9 mouse cellular contexts compared by ENCODE assay signal in the genomic region with DNA sequence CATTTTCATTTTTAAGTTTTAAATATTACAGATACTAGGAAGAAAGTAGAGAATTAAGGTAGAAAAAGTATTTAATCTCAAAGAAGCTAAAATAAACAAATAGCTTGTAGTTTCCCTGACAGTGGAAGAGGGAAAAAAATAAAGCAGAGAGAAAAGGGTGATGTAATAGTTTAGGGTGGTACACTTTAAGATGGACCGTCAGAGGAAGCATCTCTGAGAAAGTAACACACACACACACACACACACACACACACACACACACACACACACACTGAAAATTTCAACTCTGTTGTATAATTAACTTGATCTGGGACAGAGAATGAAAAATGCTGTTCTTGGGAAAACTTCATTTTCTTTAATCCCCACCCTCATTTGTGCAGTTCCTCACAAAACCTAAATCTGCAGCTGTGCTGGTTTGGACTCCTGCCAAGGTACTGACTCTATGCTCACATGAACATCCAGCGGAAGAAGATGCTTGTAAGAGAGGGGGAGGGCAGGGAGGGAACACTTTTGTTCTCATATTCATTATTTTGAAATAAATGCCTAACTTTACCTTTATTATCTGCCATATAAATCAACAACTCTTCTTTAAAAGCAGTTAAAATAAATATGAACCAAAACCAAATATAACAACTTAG. TPM values are rescaled to one million over a fixed set of nuclear protein-coding genes. Genes with fewer than 3 reads are reported as not detected.
DNase-seq lines count a peak whose midpoint lies in the region; ATAC-seq lines count a peak whose summit lies in the region.
"Had no signal": no experiment of that assay in that cellular context is flagged by ENCODE, and none has a peak within 500 bp of the region (broad histone marks: within the 10 kb centered on the region; RNA-seq: fewer than 3 reads in every experiment).

No protein-coding gene starts in this region.

- no peak for DNase-seq in midbrain, embryonic 11.5 days (ENCODE audit: low spot score, missing footprints)
- peak; percentile 25 to 32 for DNase-seq in gastrocnemius, adult 8-10 months (ENCODE audit: low spot score in 2 of 2)
- no peak for DNase-seq in cerebellum, adult 11 months

- H3K4me1 ChIP-seq in midbrain, embryonic 11.5 days (ENCODE audit: control insufficient read depth, insufficient read depth, low read length) = no peaks in the 10 kb centered on the region; the same call in 1 of the 2 replicates
- peaks cover 18% of the 10 kb centered on the region for H3K4me1 ChIP-seq in midbrain, embryonic 16.5 days (ENCODE audit: control insufficient read depth, insufficient read depth, low read length)
- peaks cover 3% of the 10 kb centered on the region; the same call in 1 of the 2 replicates for H3K4me1 ChIP-seq in kidney, embryonic 16.5 days (ENCODE audit: insufficient read depth, low read length)
- H3K4me1 ChIP-seq in stomach, embryonic 15.5 days = no peaks in the 10 kb centered on the region

- no peak overlapping the region for H3K4me2 ChIP-seq in midbrain, embryonic 11.5 days
- H3K4me2 ChIP-seq in midbrain, embryonic 16.5 days (ENCODE audit: low read length) = no peak overlapping the region; the same call in 1 of the 2 replicates
- no peak overlapping the region for H3K4me2 ChIP-seq in kidney, embryonic 16.5 days (replicated peaks; ENCODE audit: low read depth, low read length)
- no peak overlapping the region for H3K4me2 ChIP-seq in stomach, embryonic 15.5 days
- H3K4me2 ChIP-seq: neural tube, embryonic 12.5 days had no signal

- peak; percentile 62 for ATAC-seq in midbrain, embryonic 11.5 days (ENCODE audit: low FRiP score)
- ATAC-seq in midbrain, embryonic 16.5 days = no peak
- peak; percentile 86 for ATAC-seq in activated CD4-positive, CD25-positive, alpha-beta regulatory T cell, adult 4 months
- peak; percentile 69; the same call in 1 of the 2 replicates for ATAC-seq in kidney, embryonic 16.5 days (ENCODE audit: low FRiP score, low TSS enrichment)
- ATAC-seq in stomach, embryonic 15.5 days (ENCODE audit: insufficient read depth, low FRiP score, low read depth) = peak; percentile 56; the same call in 1 of the 2 replicates

- peaks cover 97% of the 10 kb centered on the region for H3K79me2 ChIP-seq in macrophage (ENCODE audit: inconsistent target)

- H3K27ac ChIP-seq in midbrain, embryonic 11.5 days (ENCODE audit: low read depth, low read length) = no peak overlapping the region
- H3K27ac ChIP-seq in midbrain, embryonic 16.5 days (ENCODE audit: low read length) = no peak overlapping the region
- no peak overlapping the region for H3K27ac ChIP-seq in kidney, embryonic 16.5 days (ENCODE audit: low read length)
- H3K27ac ChIP-seq in macrophage = peak overlapping the region; percentile 63
- 0 out of 2 replicates have a peak overlapping the region, but pooled peaks have one; percentile 18 for H3K27ac ChIP-seq in stomach, embryonic 15.5 days
- H3K27ac ChIP-seq: neural tube, embryonic 12.5 days had no signal

- no peaks in the 10 kb centered on the region for H3K27me3 ChIP-seq in midbrain, embryonic 11.5 days (ENCODE audit: control insufficient read depth, insufficient read depth, low read length)
- H3K27me3 ChIP-seq in midbrain, embryonic 16.5 days (ENCODE audit: control insufficient read depth, insufficient read depth, low read depth, low read length) = no peaks in the 10 kb centered on the region
- no peaks in the 10 kb centered on the region for H3K27me3 ChIP-seq in kidney, embryonic 16.5 days (ENCODE audit: insufficient read depth, low read length)
- no peaks in the 10 kb centered on the region for H3K27me3 ChIP-seq in stomach, embryonic 15.5 days (replicated peaks)
- H3K27me3 ChIP-seq: neural tube, embryonic 12.5 days had no signal

- 72% methylated on average over 2 of the region's 2 CpGs for WGBS in midbrain, embryonic 11.5 days
- WGBS in midbrain, embryonic 16.5 days = 16% methylated on average over 2 of the region's 2 CpGs
- 21% methylated on average over 2 of the region's 2 CpGs for WGBS in kidney, embryonic 16.5 days
- WGBS in macrophage (ENCODE audit: missing documents) = 0% methylated on average over 2 of the region's 2 CpGs
- 16% methylated on average over 2 of the region's 2 CpGs for WGBS in stomach, embryonic 15.5 days

- no peaks in the 10 kb centered on the region for H3K36me3 ChIP-seq in midbrain, embryonic 11.5 days (ENCODE audit: control insufficient read depth, insufficient read depth, low read length)
- H3K36me3 ChIP-seq in midbrain, embryonic 16.5 days (ENCODE audit: control insufficient read depth, insufficient read depth, low read length) = no peaks in the 10 kb centered on the region
- no peaks in the 10 kb centered on the region for H3K36me3 ChIP-seq in kidney, embryonic 16.5 days (ENCODE audit: insufficient read depth, low read length)
- no peaks in the 10 kb centered on the region for H3K36me3 ChIP-seq in macrophage (ENCODE audit: inconsistent target)
- H3K36me3 ChIP-seq in stomach, embryonic 15.5 days = no peaks in the 10 kb centered on the region

- H3K4me3 ChIP-seq in midbrain, embryonic 11.5 days (ENCODE audit: low read depth, low read length) = no peak overlapping the region
- no peak overlapping the region for H3K4me3 ChIP-seq in midbrain, embryonic 16.5 days (ENCODE audit: low read depth, low read length)
- no peak overlapping the region for H3K4me3 ChIP-seq in kidney, embryonic 16.5 days (ENCODE audit: low read length)
- peak overlapping the region; percentile 6; the same call in 1 of the 2 replicates for H3K4me3 ChIP-seq in macrophage (ENCODE audit: inconsistent target)
- no peak overlapping the region for H3K4me3 ChIP-seq in stomach, embryonic 15.5 days (replicated peaks)
- H3K4me3 ChIP-seq: neural tube, embryonic 12.5 days had no signal

- no peak overlapping the region for H3K9ac ChIP-seq in midbrain, embryonic 11.5 days (ENCODE audit: low read length)
- no peak overlapping the region for H3K9ac ChIP-seq in midbrain, embryonic 16.5 days (ENCODE audit: low read depth, low read length)
- no peak overlapping the region for H3K9ac ChIP-seq in kidney, embryonic 16.5 days (replicated peaks; ENCODE audit: low read length)
- no peak overlapping the region for H3K9ac ChIP-seq in stomach, embryonic 15.5 days
- H3K9ac ChIP-seq: neural tube, embryonic 12.5 days had no signal

- H3K9me3 ChIP-seq in midbrain, embryonic 11.5 days (ENCODE audit: control insufficient read depth, low read length) = no peaks in the 10 kb centered on the region
- no peaks in the 10 kb centered on the region for H3K9me3 ChIP-seq in midbrain, embryonic 16.5 days (replicated peaks; ENCODE audit: control insufficient read depth, low read length, poor library complexity, severe bottlenecking)
- H3K9me3 ChIP-seq in kidney, embryonic 16.5 days (ENCODE audit: low read length) = no peaks in the 10 kb centered on the region
- no peaks in the 10 kb centered on the region for H3K9me3 ChIP-seq in stomach, embryonic 15.5 days
- H3K9me3 ChIP-seq: neural tube, embryonic 12.5 days had no signal

RNA-seq across cellular contexts. Expression of a gene that starts 13.0 kb away (rescaled TPM):
- 69.2 and 80.3 TPM in 2 replicates for polyA plus RNA-seq in midbrain, embryonic 11.5 days (2014; fragmentation: Nextera tagmentation; extraction: Ambion mirVana)
- polyA plus RNA-seq in midbrain, embryonic 16.5 days (2015; fragmentation: Nextera tagmentation; extraction: Ambion mirVana) = 117 and 133 TPM in 2 replicates
- 10 to 100 TPM; 12.5 to 16.1 TPM for polyA plus RNA-seq in activated CD4-positive, CD25-positive, alpha-beta regulatory T cell, adult 4 months (2017; shearing (Covaris generic))
- 10 to 100 TPM; 14.4 to 25.3 (median 14.6) TPM for total RNA-seq in gastrocnemius, adult 8-10 months (2022)
- 14.6 and 17.5 TPM in 2 replicates for polyA plus RNA-seq in kidney, embryonic 16.5 days (2015; fragmentation: Nextera tagmentation; extraction: Ambion mirVana)
- 100 to 1,000 TPM in 21 of 26 experiments, 10 to 100 TPM in 5; 50.2 to 314 (median 236) TPM for total RNA-seq in macrophage (2018; cell fraction: chromatin; rRNA removed)
- 10 to 100 TPM; 26.3 to 74.1 (median 57.0) TPM for total RNA-seq in macrophage (2018; cell fraction: cytosol; rRNA removed)
- total RNA-seq in macrophage (2018; cell fraction: nucleus; rRNA removed) = 100 to 1,000 TPM in 22 of 26 experiments, 10 to 100 TPM in 4; 47.9 to 313 (median 152) TPM
- polyA plus RNA-seq in macrophage (2018) = 31.7 to 45.2 TPM (median 34.6 TPM) in 3 replicates
- polyA plus RNA-seq in stomach, embryonic 15.5 days (2015; fragmentation: Nextera tagmentation; extraction: Ambion mirVana) = 18.7 and 20.1 TPM in 2 replicates

RNA-seq across cellular contexts. Expression of a gene that starts 13.6 kb away (rescaled TPM):
- 29.4 and 30.1 TPM in 2 replicates for polyA plus RNA-seq in midbrain, embryonic 11.5 days (2014; fragmentation: Nextera tagmentation; extraction: Ambion mirVana)
- 25.6 and 27.4 TPM in 2 replicates for polyA plus RNA-seq in midbrain, embryonic 16.5 days (2015; fragmentation: Nextera tagmentation; extraction: Ambion mirVana)
- 10 to 100 TPM; 22.7 to 23.9 TPM for polyA plus RNA-seq in activated CD4-positive, CD25-positive, alpha-beta regulatory T cell, adult 4 months (2017; shearing (Covaris generic))
- 1 to 10 TPM; 4.7 to 8.8 (median 6.4) TPM for total RNA-seq in gastrocnemius, adult 8-10 months (2022)
- 20.1 and 20.9 TPM in 2 replicates for polyA plus RNA-seq in kidney, embryonic 16.5 days (2015; fragmentation: Nextera tagmentation; extraction: Ambion mirVana)
- total RNA-seq in macrophage (2018; cell fraction: chromatin; rRNA removed) = 100 to 1,000 TPM in 20 of 26 experiments, 10 to 100 TPM in 6; 19.6 to 230 (median 169) TPM
- 10 to 100 TPM; 12.2 to 27.5 (median 20.8) TPM for total RNA-seq in macrophage (2018; cell fraction: cytosol; rRNA removed)
- total RNA-seq in macrophage (2018; cell fraction: nucleus; rRNA removed) = 100 to 1,000 TPM in 2 of 26 experiments, 10 to 100 TPM in 24; 12.3 to 130 (median 61.5) TPM
- polyA plus RNA-seq in macrophage (2018) = 13.2 to 28.0 TPM (median 16.9 TPM) in 3 replicates
- polyA plus RNA-seq in stomach, embryonic 15.5 days (2015; fragmentation: Nextera tagmentation; extraction: Ambion mirVana) = 15.6 and 16.5 TPM in 2 replicates

Comparison
In these comparisons a context has a peak if more than half of its experiments do, and no peak if none do; other contexts are left out.
1. DNase-seq: peak in gastrocnemius, adult 8-10 months (2 of 2); none in midbrain, embryonic 11.5 days (single experiment) and cerebellum, adult 11 months (single experiment).
2. H3K27ac ChIP-seq: peak in macrophage (single experiment) and stomach, embryonic 15.5 days (single experiment); none in midbrain, embryonic 11.5 days (single experiment), midbrain, embryonic 16.5 days (single experiment) and kidney, embryonic 16.5 days (single experiment).